Mouse (Mus musculus) ovary, adult 18-20 months (tissue): ENCODE measurements around the gene Ckb.
"Not testable (repeated sequence)": the region's sequence is repeated elsewhere in the genome, so short reads cannot be mapped to it uniquely, and the experiment has no call there.

Experiments used
- DNase-seq: peaks from one replicate; pipeline ENCODE4 v3.0.0; 2022; ENCODE audit warnings: low spot score, mixed read lengths

Gene Ckb

DNA sequence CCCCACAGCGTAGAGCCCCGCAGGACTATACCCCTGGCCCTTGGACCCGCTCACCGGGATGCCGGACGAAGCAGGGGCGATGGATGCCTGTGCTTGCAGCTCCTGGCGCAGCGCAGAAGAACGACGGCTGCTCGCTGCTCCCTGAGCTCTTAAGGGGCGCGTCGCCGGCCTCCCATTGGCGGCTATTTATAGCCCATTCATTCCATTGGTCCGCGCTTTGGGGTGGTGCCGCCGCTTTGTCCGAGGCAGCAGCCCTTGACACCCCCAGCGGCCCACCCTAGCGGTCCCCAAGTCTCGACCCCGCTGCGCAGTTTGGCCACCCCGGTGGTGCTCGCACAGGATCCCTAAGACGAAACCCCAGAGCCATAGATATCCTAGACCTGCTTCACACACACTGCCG lies at the start of gene Ckb:
Gene Ckb, minus strand, starts transcription at position 163 of the 400 bp plus-strand sequence.
- DNase-seq = no peak

- no peak for DNase-seq
Observed at GRCm38 (mm10) chr12:111720222-111720621, 48.1 kb upstream of the Ckb start.

DNA sequence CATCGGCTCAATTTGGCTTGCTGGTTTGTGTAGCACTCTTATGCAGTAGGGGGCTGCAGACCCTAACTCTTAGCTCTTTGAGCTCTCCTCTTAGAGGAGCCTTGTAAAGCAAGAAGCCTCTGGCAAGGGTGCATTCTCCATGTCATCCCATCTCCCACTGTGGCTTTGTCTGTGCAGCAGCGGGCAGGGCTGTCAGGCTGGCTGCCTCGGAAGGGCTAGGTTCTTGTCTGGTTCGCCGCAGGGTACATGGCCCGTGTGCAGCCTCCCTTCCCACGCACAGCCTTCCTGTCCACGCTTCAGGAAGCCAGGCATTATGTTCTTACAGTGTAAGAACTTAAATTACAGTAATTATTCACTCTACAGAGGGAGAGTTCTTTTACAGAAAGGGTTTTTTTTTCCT lies 46.5 kb upstream of the Ckb start:
- DNase-seq = no peak

- no peak for DNase-seq
Observed at GRCm38 (mm10) chr12:111716505-111716904, 44.4 kb upstream of the Ckb start.

GRCm38 (mm10) chr12:111713880-111714279 lies 41.7 kb upstream of the Ckb start:
- DNase-seq = not testable (repeated sequence)

- peak; percentile 86 for DNase-seq
Observed at GRCm38 (mm10) chr12:111713004-111713651, 41.0 kb upstream of the Ckb start, which contains the start of the genes Bag5 and Apopt1. Gene Bag5, minus strand, starts transcription at chr12:111713257. Gene Apopt1, plus strand, starts transcription at chr12:111713261.

- no peak for DNase-seq
Observed at GRCm38 (mm10) chr12:111712476-111712875, 40.3 kb upstream of the Ckb start.

DNA sequence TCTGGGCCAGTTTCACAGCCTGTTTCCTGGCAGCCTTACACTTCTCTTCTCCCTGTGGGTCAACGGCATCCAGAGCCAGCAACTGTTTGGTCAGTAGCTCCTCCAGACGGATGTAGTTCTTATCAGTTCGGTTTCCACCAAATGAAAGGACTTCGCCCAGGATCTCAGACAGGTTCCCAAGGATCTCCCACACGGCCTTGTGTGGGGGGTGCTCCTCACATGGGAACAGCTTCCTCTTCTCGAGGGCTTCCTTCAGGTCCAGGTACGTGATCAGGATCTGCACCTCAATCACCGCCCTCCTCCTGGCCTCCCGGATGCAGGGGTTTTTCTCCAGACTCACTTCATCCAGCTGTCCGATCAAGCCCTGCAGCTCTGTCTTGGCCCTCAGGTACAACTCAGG lies 38.0 kb upstream of the Ckb start:
- no peak for DNase-seq

GRCm38 (mm10) chr12:111708181-111708580 lies 36.0 kb upstream of the Ckb start:
- no peak for DNase-seq

- no peak for DNase-seq
Observed at GRCm38 (mm10) chr12:111705186-111705973, 33.2 kb upstream of the Ckb start.

- DNase-seq = peak; percentile 48
Observed at GRCm38 (mm10) chr12:111704609-111705008, 32.5 kb upstream of the Ckb start.

GRCm38 (mm10) chr12:111703301-111703700 lies 31.2 kb upstream of the Ckb start:
- no peak for DNase-seq

DNA sequence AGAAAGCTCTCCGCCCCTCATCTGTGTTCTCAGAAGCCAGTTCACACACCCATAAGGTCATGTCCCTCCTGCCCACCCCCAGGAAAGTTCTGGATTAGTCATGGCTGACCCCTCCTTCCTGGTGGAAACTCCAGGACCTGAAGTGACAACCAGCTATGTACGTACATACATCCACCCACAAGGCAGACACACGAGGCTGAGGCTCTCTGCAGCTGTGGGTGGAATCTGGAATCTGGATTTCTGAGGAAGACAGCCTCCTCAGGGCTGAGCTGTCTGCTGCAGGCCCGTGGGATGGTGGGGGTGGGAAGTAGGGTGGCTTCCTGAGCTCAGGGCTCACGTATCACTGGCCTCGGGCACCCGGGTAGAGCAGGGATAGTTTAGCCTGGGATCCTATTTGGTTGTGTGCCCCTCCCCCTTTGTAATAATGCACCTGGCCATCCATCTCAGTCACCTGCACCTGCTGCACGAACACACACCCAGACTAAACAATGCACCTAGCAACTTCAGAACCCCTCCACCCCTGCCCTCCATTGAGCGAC lies 28.9 kb upstream of the Ckb start:
- DNase-seq = no peak

GRCm38 (mm10) chr12:111699542-111699941 lies 27.4 kb upstream of the Ckb start:
- DNase-seq = no peak

DNA sequence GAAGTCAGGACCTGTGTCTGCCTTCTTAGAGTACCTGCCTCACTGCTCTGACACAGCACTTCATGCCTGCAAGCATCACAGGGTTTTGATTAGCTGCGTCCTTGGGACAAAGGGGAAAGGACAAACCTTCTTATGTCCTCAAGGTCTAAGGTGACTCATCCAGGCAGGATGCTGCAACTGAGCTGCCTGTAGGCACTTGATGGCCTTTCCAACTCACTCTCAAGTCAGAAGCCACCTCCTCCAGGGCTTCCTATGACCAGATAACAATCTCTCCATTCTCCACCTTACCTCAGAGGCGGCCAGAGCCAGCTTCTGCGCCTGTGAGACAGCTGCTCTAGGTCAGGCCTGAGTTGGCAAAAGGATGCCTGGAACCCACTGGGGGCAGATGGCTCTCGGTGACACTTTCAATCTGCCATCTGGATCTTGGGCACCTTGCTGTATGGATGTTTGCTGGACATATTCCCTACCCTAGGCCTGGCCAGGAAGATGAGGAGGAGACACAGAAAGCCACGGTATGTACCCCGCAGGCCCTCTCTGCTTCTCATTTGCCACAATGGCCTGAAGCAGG lies 26.3 kb upstream of the Ckb start:
- DNase-seq = no peak

DNA sequence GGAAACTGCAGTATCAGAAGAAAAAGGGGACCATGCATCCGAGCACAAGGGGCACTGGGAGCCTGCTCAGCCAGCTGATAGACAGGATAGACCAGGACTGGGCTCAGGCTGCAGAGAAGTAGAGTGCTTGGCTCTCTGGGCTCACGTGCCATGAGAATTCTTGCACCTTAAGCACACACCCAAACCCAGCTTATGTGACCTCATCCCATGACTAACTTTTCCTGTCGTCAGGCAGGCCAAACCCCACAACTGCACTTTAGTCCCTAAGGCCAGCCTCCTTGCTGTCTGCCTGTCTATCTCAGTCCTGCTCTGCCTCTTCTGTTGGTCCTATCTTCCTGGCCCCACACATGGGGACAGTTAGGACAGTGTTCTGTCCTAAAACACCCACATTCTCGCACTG lies 25.6 kb upstream of the Ckb start:
- no peak for DNase-seq

DNA sequence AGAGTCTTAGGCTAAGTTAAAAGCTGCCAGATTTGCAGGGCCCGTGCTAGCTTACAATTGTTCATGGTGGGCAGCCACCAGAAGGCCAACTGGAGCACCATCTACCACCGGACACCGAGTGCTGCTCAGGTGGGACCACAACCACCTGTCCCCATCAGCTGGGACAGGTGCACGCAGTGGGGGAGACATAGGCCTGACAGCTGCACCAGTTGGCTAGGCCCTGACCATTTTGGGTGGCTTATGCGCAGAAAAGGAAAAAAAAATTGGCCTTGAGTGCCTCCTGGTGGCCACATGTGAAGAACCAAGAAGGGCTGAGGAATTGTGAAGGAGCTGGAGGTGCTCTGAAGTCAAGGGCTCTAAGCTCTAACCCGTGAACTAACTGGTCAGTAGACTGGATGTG lies 24.1 kb upstream of the Ckb start:
- DNase-seq = no peak

- DNase-seq = no peak
Observed at GRCm38 (mm10) chr12:111694880-111695804, 23.0 kb upstream of the Ckb start.

- DNase-seq = no peak
Observed at GRCm38 (mm10) chr12:111694271-111694781, 22.2 kb upstream of the Ckb start.

- no peak for DNase-seq
Observed at GRCm38 (mm10) chr12:111693341-111694270, 21.5 kb upstream of the Ckb start.
